Mouse (Mus musculus) neural tube, embryonic 15.5 days (tissue): ENCODE data around the gene Gdpgp1. TPM values are rescaled to one million over a fixed set of nuclear protein-coding genes. Genes with fewer than 3 reads are reported as not detected.

ENCODE experiments used
- ATAC-seq: fragments of 200-750 bp; cut with Nextera tagmentation; 2 replicates; pipeline ENCODE4 v1.8.0; 2017; ENCODE audit warnings: mild to moderate bottlenecking, moderate TSS enrichment, moderate library complexity; ENCODE audit not compliant: low FRiP score
- H3K27ac ChIP-seq: fragments of 300-500 bp; sonication (generic); replicated peaks from 2 replicates; pipeline ENCODE4 v1.5.1; 2015; ENCODE audit warnings: mild to moderate bottlenecking, inconsistent platforms
- H3K27me3 ChIP-seq: fragments of 300-500 bp; sonication (generic); replicated peaks from 2 replicates; pipeline ENCODE4 v1.6.1; 2015; ENCODE audit warnings: inconsistent platforms
- H3K36me3 ChIP-seq: fragments of 300-500 bp; sonication (generic); 2 replicates; pipeline ENCODE4 v1.6.1; 2015; ENCODE audit warnings: inconsistent platforms
- H3K4me1 ChIP-seq: fragments of 300-500 bp; sonication (generic); 2 replicates; pipeline ENCODE4 v1.6.1; 2015; ENCODE audit warnings: inconsistent platforms
- H3K4me2 ChIP-seq: fragments of 300-500 bp; sonication (generic); 2 replicates; pipeline ENCODE4 v1.6.1; 2015; ENCODE audit warnings: inconsistent platforms, mild to moderate bottlenecking, moderate library complexity
- H3K4me3 ChIP-seq: fragments of 300-500 bp; sonication (generic); replicated peaks from 2 replicates; pipeline ENCODE4 v1.5.1; 2015; ENCODE audit warnings: mild to moderate bottlenecking, inconsistent platforms
- H3K9ac ChIP-seq: fragments of 300-500 bp; sonication (generic); replicated peaks from 2 replicates; pipeline ENCODE4 v1.6.1; 2015; ENCODE audit warnings: mild to moderate bottlenecking, inconsistent platforms
- H3K9me3 ChIP-seq: fragments of 300-500 bp; sonication (generic); replicated peaks from 2 replicates; pipeline ENCODE4 v1.6.1; 2016; ENCODE audit warnings: inconsistent platforms
- WGBS: fragments of 180-500 bp; shearing (Covaris S2); methylation state at CpG from one replicate; pipeline ENCODE4 v1.1.7; 2015; ENCODE audit warnings: mixed read lengths; 5-methylcytosine and 5-hydroxymethylcytosine counted together
- polyA plus RNA-seq: library from polyadenylated mRNA; unstranded; fragments of >200 nt; fragmentation: Nextera tagmentation; extraction: Ambion mirVana; gene quantifications from 2 replicates; pipeline ENCODE4 v1.2.1, GENCODE M21; 2015

Gdpgp1 gene
- polyA plus RNA-seq, 1 experiment from 2014 or later: 4.6 TPM

DNA sequence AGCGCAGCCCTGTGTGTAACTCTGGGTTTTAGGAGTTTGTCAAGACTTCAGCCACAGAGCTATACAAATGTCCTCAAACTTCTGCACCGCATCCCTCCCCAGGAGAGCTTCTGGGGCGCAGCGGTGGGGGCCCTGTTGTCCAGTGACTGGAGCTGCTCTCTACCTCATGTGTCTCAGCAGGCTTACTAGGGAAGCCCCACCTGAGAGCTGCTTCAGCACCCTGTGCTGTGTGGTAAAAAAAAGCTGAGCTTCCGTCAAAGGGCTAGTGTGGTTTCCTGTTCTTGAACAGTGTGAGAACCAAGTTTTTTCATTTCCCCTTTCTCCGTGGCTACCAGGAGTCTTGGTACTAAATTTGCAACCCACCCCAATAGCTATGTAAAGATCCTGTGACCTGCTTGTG is 23.0 kb upstream of the Gdpgp1 start:
- WGBS: 85% methylated on average over 6 of the region's 6 CpGs
- H3K4me1 ChIP-seq: peaks cover 47% of the 10 kb centered on the region

DNA sequence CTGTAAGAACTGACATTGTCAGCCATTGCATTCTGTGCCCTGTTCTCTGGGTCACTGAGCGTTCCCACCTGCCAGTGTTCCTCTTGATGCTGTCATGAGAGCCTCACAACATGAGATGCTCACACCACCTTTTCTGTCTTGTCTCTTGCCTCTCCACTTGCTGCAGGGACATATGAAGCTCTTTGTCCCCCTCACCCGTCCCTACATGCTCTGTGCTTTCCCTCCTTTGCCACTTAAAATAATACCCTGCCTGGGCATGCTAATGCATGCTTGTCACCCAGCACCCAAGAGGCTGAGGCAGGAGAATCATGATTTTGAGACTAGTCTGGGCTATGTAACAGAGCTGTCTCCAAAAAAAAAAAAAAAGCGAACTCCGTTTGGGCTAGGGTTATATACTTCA is 21.7 kb upstream of the Gdpgp1 start:
- Histone ChIP-seq H3K4me2 (no peak overlapping the region), H3K36me3 (peaks cover 16% of the 10 kb centered on the region), H3K4me3 (no peak overlapping the region), H3K27me3 (no peaks in the 10 kb centered on the region), H3K9ac (no peak overlapping the region), H3K9me3 (no peaks in the 10 kb centered on the region), H3K4me1 (peaks cover 50% of the 10 kb centered on the region), H3K27ac (no peak overlapping the region)
- ATAC-seq: no peak
- 84% methylated on average over 4 of the region's 4 CpGs for WGBS

More for the DNA sequence above, 23.0 kb upstream of the Gdpgp1 start:
- Histone ChIP-seq H3K9me3 (no peaks in the 10 kb centered on the region), H3K4me2 (no peak overlapping the region), H3K27me3 (no peaks in the 10 kb centered on the region), H3K9ac (no peak overlapping the region), H3K4me3 (no peak overlapping the region), H3K36me3 (peaks cover 16% of the 10 kb centered on the region), H3K27ac (no peak overlapping the region)
- no peak for ATAC-seq

DNA sequence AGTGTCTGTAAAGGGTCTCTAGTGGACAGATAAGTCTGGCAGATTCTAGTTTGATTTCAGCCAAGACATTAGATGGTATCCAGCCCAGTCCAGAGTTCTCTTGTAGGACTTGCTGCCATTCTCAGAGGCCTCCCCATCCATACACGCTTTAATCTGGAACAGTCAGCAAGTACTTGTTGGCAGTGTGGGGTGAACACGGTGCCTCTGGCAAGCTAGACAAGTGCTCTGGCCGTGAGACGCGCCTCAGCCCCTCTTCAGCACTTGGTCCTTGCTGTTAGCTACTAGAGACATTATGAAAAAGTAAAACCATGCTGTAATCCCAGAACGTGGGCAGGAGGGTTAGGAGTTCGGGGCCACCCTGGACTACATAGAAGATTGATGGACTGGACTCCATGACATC is 19.1 kb upstream of the Gdpgp1 start:
- no peak overlapping the region for H3K9ac ChIP-seq
- peaks cover 42% of the 10 kb centered on the region for H3K36me3 ChIP-seq
- H3K9me3 ChIP-seq: no peaks in the 10 kb centered on the region
- WGBS: 93% methylated on average over 7 of the region's 7 CpGs
- H3K4me1 ChIP-seq: peaks cover 25% of the 10 kb centered on the region
- no peak overlapping the region for H3K4me2 ChIP-seq
- ATAC-seq: no peak
- no peak overlapping the region for H3K27ac ChIP-seq
- no peaks in the 10 kb centered on the region for H3K27me3 ChIP-seq
- no peak overlapping the region for H3K4me3 ChIP-seq

DNA sequence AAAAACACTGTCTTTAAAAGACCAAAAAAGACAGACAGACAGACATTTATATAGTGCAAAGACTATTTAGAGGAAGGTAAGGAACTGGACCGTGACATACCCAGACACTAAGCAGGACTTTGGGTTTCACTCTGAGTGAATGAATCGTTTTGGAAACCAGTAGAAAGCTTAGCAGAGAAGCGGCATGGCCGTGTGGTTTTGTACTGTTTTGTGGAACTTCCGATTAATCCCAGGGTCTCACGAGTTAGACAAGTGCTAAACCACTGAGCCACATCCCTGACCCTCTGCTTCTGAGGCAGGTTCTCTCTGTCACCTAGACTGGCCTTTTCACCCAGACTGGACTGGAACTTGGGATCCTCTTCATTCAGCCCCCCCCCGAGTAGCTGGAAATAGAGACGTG is 18.2 kb upstream of the Gdpgp1 start:
- Histone ChIP-seq H3K4me3 (no peak overlapping the region), H3K27ac (no peak overlapping the region), H3K27me3 (no peaks in the 10 kb centered on the region), H3K9me3 (no peaks in the 10 kb centered on the region), H3K4me1 (peaks cover 17% of the 10 kb centered on the region; the same call in 1 of the 2 replicates), H3K4me2 (no peak overlapping the region), H3K9ac (no peak overlapping the region), H3K36me3 (peaks cover 50% of the 10 kb centered on the region)
- ATAC-seq: no peak
- WGBS: 81% methylated on average over 8 of the region's 8 CpGs

DNA sequence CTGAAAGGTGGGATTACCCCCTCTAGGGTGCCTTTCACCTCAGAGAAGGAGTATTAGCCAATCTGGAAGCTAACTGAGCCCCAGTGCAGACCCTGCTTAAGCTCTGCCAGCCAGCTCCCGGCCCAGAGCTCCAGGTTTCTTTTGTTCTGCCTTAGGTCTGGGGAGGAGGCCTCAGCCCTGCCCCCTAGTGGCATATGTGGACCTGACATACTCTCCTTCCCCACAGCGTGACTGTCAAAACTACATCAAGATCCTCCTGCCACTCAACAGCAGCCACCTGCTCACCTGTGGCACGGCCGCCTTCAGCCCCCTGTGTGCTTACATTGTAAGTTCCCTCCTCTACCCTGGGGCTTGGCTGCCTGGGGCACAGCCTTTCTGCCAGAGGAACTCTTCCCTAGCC is 17.3 kb upstream of the Gdpgp1 start:
- no peak overlapping the region for H3K4me2 ChIP-seq
- H3K4me1 ChIP-seq: peaks cover 14% of the 10 kb centered on the region; the same call in 1 of the 2 replicates
- 0 out of 2 replicates have a peak overlapping the region, but pooled peaks have one; percentile 17 for H3K9ac ChIP-seq
- 29% methylated on average over 4 of the region's 4 CpGs for WGBS
- no peaks in the 10 kb centered on the region for H3K27me3 ChIP-seq
- peak; percentile 74; the same call in 1 of the 2 replicates for ATAC-seq
- peak overlapping the region; percentile 63 for H3K27ac ChIP-seq
- H3K4me3 ChIP-seq: no peak overlapping the region
- no peaks in the 10 kb centered on the region for H3K9me3 ChIP-seq
- peaks cover 60% of the 10 kb centered on the region for H3K36me3 ChIP-seq

DNA sequence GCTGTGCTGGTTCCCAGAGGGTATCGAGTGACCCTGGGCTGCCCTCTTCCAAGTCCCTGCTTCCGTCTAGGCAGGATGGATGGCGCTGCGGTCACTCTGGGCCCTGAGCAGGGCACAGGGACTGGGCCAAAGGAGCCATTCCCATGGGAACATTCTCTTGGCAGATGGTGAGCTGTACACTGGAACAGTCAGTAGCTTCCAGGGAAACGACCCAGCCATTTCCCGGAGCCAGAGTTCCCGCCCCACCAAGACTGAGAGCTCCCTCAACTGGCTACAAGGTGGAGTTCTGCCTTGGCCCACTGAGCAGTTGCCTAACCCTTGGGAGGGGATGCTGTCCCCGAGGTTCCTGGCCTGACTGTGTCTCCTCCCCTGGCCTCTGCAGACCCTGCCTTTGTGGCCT is 16.1 kb upstream of the Gdpgp1 start:
- Histone ChIP-seq H3K4me1 (0 out of 2 replicates have a peak, but pooled peaks cover 9% of the 10 kb centered on the region), H3K36me3 (peaks cover 71% of the 10 kb centered on the region), H3K9me3 (no peaks in the 10 kb centered on the region), H3K4me3 (no peak overlapping the region), H3K4me2 (no peak overlapping the region), H3K27ac (0 out of 2 replicates have a peak overlapping the region, but pooled peaks have one; percentile 23), H3K27me3 (no peaks in the 10 kb centered on the region), H3K9ac (no peak overlapping the region)
- peak; percentile 51; the same call in 1 of the 2 replicates for ATAC-seq
- 60% methylated on average over 8 of the region's 8 CpGs for WGBS

DNA sequence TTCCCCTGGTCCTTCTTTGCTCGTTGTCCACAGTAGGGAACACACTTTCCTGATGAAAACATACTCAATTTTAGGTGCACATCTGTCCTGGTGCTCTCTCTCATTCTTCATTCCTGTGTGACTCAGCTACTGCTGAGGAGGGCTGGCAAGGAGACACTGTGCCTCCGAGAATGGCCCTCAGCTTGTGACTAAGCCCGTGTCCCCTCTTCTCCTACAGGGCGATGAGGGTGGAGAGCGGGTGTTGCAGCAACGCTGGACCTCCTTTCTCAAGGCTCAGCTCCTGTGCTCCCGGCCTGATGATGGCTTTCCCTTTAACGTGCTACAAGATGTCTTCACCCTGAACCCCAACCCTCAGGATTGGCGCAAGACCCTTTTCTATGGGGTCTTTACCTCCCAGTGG is 14.0 kb upstream of the Gdpgp1 start:
- no peaks in the 10 kb centered on the region for H3K27me3 ChIP-seq
- H3K27ac ChIP-seq: no peak overlapping the region
- peaks cover 70% of the 10 kb centered on the region for H3K36me3 ChIP-seq
- no peak overlapping the region for H3K4me3 ChIP-seq
- H3K9me3 ChIP-seq: no peaks in the 10 kb centered on the region
- no peak overlapping the region for H3K9ac ChIP-seq
- WGBS: 93% methylated on average over 9 of the region's 9 CpGs
- H3K4me2 ChIP-seq: no peak overlapping the region
- 0 out of 2 replicates have a peak, but pooled peaks cover 8% of the 10 kb centered on the region for H3K4me1 ChIP-seq
- no peak for ATAC-seq

DNA sequence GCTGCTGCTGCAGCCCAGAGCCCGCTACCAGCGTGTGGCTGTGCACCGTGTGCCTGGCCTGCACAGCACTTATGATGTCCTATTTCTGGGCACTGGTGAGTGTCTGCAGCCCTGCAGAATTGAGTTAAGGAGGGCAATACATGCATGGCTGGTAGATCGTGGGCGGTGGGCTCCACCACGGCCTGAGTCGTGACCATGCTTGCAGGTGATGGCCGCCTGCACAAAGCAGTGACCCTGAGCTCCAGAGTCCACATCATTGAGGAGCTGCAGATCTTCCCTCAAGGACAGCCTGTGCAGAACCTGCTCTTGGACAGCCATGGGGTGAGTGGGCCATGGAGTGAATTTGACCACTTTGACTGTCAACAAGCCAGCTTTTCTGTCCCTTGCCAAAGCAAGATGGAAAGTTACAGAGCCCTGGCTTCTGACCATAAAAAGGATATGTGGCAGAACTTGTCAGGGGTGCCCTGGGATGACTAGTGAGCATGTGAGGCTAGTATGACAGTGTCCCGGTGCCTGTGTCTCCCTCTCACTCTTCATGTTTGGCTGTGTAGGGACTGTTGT is 12.3 kb upstream of the Gdpgp1 start:
- no peaks in the 10 kb centered on the region for H3K9me3 ChIP-seq
- H3K36me3 ChIP-seq: peaks cover 81% of the 10 kb centered on the region
- H3K4me1 ChIP-seq: 0 out of 2 replicates have a peak, but pooled peaks cover 4% of the 10 kb centered on the region
- ATAC-seq: no peak
- 96% methylated on average over 9 of the region's 9 CpGs for WGBS
- H3K27me3 ChIP-seq: no peaks in the 10 kb centered on the region
- H3K27ac ChIP-seq: no peak overlapping the region
- no peak overlapping the region for H3K4me3 ChIP-seq
- H3K4me2 ChIP-seq: no peak overlapping the region
- no peak overlapping the region for H3K9ac ChIP-seq

DNA sequence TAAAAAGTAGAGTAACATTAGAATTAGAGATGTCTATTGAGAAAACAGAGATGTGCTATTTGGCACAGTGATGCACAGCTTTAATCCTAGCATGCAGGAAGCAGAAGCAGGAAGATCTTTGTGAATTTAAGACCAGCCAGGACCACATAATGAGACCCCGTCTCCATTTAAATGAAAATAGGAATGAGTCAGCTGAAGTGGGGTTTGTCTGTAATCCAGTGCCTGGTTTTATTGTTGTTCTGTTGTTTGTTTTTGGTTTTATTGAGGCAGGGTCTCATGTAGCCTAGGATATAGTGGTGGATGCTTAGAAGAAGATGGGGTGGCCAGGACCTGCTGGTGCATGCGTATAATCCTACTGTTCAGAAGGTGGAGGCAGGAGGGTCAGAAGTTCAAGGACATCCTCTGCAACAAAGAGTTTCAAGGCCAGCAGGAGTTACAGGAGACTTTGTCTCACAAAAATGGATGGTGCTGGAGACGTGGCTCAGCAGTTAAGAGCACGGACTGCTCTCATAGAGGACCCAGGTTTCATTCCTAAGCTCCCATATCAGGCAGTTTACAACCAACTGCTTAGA is 11.4 kb upstream of the Gdpgp1 start:
- Histone ChIP-seq H3K4me3 (no peak overlapping the region), H3K4me1 (no peaks in the 10 kb centered on the region), H3K9ac (no peak overlapping the region), H3K27ac (no peak overlapping the region), H3K9me3 (no peaks in the 10 kb centered on the region), H3K27me3 (no peaks in the 10 kb centered on the region), H3K36me3 (peaks cover 84% of the 10 kb centered on the region), H3K4me2 (no peak overlapping the region)
- WGBS: 80% methylated on average over 4 of the region's 4 CpGs
- ATAC-seq: no peak

DNA sequence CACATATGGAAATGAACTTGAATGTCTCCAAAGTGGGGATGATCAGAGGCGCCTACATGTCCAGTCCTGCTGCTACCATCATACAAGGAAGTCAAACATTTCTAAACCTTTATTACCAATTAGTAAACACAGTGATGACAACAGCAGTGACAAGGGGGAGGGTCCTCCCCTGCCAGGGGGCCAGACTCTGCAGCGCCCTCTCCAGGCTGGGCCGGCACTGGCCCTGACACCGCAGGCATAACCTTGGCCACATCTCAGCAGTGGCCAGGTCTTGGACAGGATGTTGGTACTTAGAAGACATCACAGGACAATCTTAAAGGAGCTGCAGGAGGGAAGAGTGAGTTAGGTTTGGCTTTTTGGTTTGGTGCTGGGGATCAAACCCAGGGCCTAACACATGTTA is 5.6 kb upstream of the Gdpgp1 start:
- H3K9ac ChIP-seq: no peak overlapping the region

DNA sequence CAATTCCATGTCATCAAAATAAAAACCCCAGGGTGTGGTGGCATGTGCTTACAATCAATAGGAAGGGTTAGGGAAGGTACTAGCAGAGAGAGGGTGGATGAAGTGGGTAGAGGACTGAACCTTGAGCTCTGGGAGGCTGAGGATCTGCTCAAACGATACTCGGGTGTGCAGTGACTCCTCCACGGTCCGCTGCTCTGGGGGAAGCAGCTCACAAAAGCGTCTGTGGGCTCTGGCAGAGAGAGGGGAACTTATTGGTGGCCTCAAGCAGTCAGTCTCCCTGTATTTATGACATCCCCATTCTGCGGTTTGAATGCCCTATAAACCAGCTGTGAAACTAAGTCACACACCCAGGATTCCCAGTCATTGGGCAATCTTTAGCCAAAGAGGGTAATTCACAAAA is 2.5 kb upstream of the Gdpgp1 start:
- Histone ChIP-seq H3K36me3 (peaks cover 20% of the 10 kb centered on the region), H3K9ac (no peak overlapping the region), H3K9me3 (no peaks in the 10 kb centered on the region), H3K4me2 (no peak overlapping the region), H3K27me3 (peaks cover 6% of the 10 kb centered on the region; the same call in 1 of the 2 replicates), H3K4me3 (no peak overlapping the region), H3K4me1 (peaks cover 29% of the 10 kb centered on the region), H3K27ac (no peak overlapping the region)
- no peak for ATAC-seq
- WGBS: 13% methylated on average over 6 of the region's 6 CpGs

More for the DNA sequence above, 5.6 kb upstream of the Gdpgp1 start:
- H3K36me3 ChIP-seq: peaks cover 42% of the 10 kb centered on the region
- H3K27ac ChIP-seq: no peak overlapping the region
- H3K9me3 ChIP-seq: no peaks in the 10 kb centered on the region
- no peak overlapping the region for H3K4me3 ChIP-seq
- no peak overlapping the region for H3K4me2 ChIP-seq
- peaks cover 6% of the 10 kb centered on the region; the same call in 1 of the 2 replicates for H3K27me3 ChIP-seq
- WGBS: 95% methylated on average over 4 of the region's 4 CpGs
- no peak for ATAC-seq
- H3K4me1 ChIP-seq: peaks cover 7% of the 10 kb centered on the region

DNA sequence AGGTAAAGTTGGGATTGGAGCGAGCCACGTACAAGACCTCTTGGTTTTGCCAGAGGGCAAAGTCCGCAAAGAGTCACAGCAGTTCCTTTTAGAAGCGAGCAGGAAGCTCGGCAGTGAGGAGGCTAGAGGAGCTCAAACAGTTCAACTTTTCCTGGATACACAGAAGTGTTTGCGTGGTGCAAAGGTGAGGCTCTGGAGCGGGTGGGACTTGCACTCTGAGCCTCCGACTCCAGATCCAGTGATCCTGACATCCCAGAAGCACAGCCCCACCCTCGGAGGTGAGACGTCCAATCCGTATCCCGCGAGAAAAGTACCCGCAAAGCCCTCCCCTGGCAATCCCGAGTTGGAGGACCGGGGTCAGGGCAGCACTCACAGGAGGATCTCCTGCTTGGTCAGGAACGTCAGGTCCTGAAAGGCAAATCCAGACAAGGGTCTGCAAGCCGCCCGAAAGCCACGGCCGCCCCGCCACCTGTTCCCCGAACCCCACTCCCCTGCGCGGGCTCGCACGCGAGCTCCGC is 635 bp upstream of the Gdpgp1 start:
- Histone ChIP-seq H3K4me1 (peaks cover 35% of the 10 kb centered on the region), H3K4me3 (peak overlapping the region; percentile 79), H3K4me2 (peak overlapping the region; percentile 91), H3K27ac (0 out of 2 replicates have a peak overlapping the region, but pooled peaks have one; percentile 33), H3K36me3 (peaks cover 9% of the 10 kb centered on the region), H3K9me3 (no peaks in the 10 kb centered on the region), H3K9ac (peak overlapping the region; percentile 78), H3K27me3 (peaks cover 6% of the 10 kb centered on the region; the same call in 1 of the 2 replicates)
- ATAC-seq: no peak; the same call in 1 of the 2 replicates
- WGBS: 2% methylated on average over 29 of the region's 29 CpGs
